In the genomic region with DNA sequence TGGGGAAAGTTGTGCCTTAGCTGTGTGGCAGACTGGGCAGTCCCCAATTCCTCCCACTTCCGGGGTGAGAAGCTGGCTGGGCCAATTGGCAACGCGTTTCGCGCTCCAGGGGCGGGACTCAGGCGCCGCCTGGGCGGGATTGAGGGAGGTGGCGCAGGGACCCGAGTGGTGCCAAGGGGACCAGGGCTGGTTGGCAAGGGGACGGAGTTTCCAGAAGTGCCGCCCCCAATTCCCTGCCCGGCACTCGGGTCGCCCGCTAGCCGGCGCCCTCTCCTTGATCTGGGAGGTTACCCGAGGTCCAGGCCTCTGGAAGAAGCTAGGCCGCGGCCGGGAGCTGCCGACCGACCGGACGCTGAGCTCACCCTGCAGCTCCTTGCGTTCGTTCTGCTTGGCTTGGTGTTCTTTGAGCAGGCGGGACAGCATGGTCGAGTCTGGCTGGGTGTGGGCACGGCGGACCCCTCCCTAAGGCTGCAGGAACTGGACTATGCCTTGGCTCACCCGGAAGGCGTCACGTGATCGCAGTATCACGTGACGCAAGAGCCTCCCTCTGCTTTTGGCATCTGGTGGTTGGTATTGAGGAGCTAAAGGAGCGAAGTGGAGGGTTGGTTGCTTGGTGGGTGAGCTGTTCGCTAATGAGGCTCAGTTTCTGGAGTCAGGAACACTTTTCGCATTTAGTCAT, we compare ENCODE assay signal across 8 mouse cellular contexts. TPM values are rescaled to one million over a fixed set of nuclear protein-coding genes. Genes with fewer than 3 reads are reported as not detected.
DNase-seq lines count a peak whose midpoint lies in the region; ATAC-seq lines count a peak whose summit lies in the region.

No protein-coding gene starts in this region.

- H3K27ac ChIP-seq in hindbrain, embryonic 12.5 days, result peak overlapping the region; percentile 92

- H3K9me3 ChIP-seq in hindbrain, embryonic 12.5 days (replicated peaks), result no peaks in the 10 kb centered on the region

- peak overlapping the region; percentile 80 for H3K9ac ChIP-seq in hindbrain, embryonic 12.5 days

- peaks cover 7% of the 10 kb centered on the region; the same call in 1 of the 2 replicates for H3K27me3 ChIP-seq in hindbrain, embryonic 12.5 days

- H3K36me3 ChIP-seq in hindbrain, embryonic 12.5 days, result peaks cover 5% of the 10 kb centered on the region; the same call in 1 of the 2 replicates

- H3K4me1 ChIP-seq in hindbrain, embryonic 12.5 days, result peaks cover 36% of the 10 kb centered on the region

- ATAC-seq in hindbrain, embryonic 12.5 days (ENCODE audit: low FRiP score), result peak; percentile 98

- H3K4me3 ChIP-seq in hindbrain, embryonic 12.5 days, result peak overlapping the region; percentile 80

- DNase-seq in NIH3T3 (ENCODE audit: low read depth), result peak; percentile 100
- peak; percentile 96 to 98 for DNase-seq in cerebellum, postnatal 10 days
- DNase-seq in frontal cortex, postnatal 10 days (ENCODE audit: low spot score in 2 of 2), result peak; percentile 89 to 94
- DNase-seq in layer of hippocampus, postnatal 14 days (ENCODE audit: low spot score in 2 of 2), result peak; percentile 94 to 96
- DNase-seq in lung, postnatal 14 days, result peak; percentile 96
- peak; percentile 91 for DNase-seq in retina, adult 2 months (ENCODE audit: low read depth, low spot score)
- peak; percentile 92 to 93 for DNase-seq in thymus, postnatal 36 days

- WGBS in hindbrain, embryonic 12.5 days, result under 1% methylated on average over 42 of the region's 42 CpGs

- H3K4me2 ChIP-seq in hindbrain, embryonic 12.5 days (replicated peaks), result peak overlapping the region; percentile 74

RNA-seq across cellular contexts. Expression of gene Rdh5, which starts 0.5 kb away (rescaled TPM):
- 11.3 and 15.7 TPM in 2 replicates for polyA plus RNA-seq in hindbrain, embryonic 12.5 days (2016; fragmentation: Nextera tagmentation; extraction: Ambion mirVana)
- total RNA-seq in layer of hippocampus, postnatal 14 days (2021), result 1 to 10 TPM; 8.1 to 8.8 TPM

RNA-seq across cellular contexts. Expression of gene Bloc1s1, which starts 0.7 kb away (rescaled TPM):
- 210 and 235 TPM in 2 replicates for polyA plus RNA-seq in hindbrain, embryonic 12.5 days (2016; fragmentation: Nextera tagmentation; extraction: Ambion mirVana)
- total RNA-seq in layer of hippocampus, postnatal 14 days (2021), result 10 to 100 TPM; 96.9 to 98.1 TPM

RNA-seq across cellular contexts. Expression of gene Itga7, which starts 10.5 kb away (rescaled TPM):
- 3.6 and 4.4 TPM in 2 replicates for polyA plus RNA-seq in hindbrain, embryonic 12.5 days (2016; fragmentation: Nextera tagmentation; extraction: Ambion mirVana)
- total RNA-seq in layer of hippocampus, postnatal 14 days (2021), result 10 to 100 TPM; 28.1 to 28.5 TPM

RNA-seq across cellular contexts. Expression of gene Cd63, which starts 22.4 kb away (rescaled TPM):
- polyA plus RNA-seq in hindbrain, embryonic 12.5 days (2016; fragmentation: Nextera tagmentation; extraction: Ambion mirVana), result 258 and 273 TPM in 2 replicates
- total RNA-seq in layer of hippocampus, postnatal 14 days (2021), result 10 to 100 TPM; 76.7 to 86.1 TPM

RNA-seq across cellular contexts. Expression of gene Gdf11, which starts 31.6 kb away (rescaled TPM):
- polyA plus RNA-seq in hindbrain, embryonic 12.5 days (2016; fragmentation: Nextera tagmentation; extraction: Ambion mirVana), result 10.7 and 11.5 TPM in 2 replicates
- total RNA-seq in layer of hippocampus, postnatal 14 days (2021), result 10 to 100 TPM; 23.3 to 26.4 TPM

Comparison
In these comparisons a context has a peak if more than half of its experiments do, and no peak if none do; other contexts are left out.
1. Peak in every context shown above with its lines: DNase-seq, ATAC-seq, H3K4me3 ChIP-seq and H3K27ac ChIP-seq.